ENCODE assay signal across 8 mouse cellular contexts in the genomic region with DNA sequence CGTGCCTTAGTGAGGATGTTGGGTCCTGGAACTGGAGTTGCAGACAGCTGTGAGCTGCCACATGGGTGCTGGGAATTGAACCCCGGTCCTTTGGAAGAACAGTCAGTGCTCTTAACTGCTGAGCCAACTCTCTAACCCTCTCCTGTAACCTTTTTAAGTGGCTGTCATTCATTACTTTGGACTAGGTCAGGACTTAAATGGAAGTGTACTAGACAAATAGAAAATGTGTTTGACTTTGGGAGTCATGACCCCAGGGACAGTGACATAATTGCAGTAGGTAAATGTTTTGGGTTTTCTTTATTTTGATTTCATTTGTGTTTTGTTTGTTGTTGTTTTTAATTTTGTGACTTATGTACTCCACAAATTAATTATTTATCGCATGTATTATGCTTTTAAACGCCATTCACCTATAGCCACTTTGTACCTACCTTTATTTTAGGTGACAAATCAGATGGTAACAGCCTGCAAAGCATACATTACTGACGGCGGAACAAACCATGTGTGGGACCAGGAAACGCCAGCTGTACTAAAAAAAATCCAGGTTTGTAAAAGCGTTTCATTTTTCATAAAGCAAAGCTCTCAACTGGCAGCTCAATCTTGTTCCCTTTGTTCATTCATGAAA. TPM values are rescaled to one million over a fixed set of nuclear protein-coding genes. Genes with fewer than 3 reads are reported as not detected.
DNase-seq lines count a peak whose midpoint lies in the region; ATAC-seq and TF ChIP-seq lines count a peak whose summit lies in the region.

No protein-coding gene starts in this region.

- H3K4me1 ChIP-seq in lung, adult 2 months (ENCODE audit: control insufficient read depth, insufficient read depth, low read length): no peaks in the 10 kb centered on the region
- H3K4me1 ChIP-seq in forebrain, embryonic 15.5 days: peaks cover 7% of the 10 kb centered on the region; the same call in 1 of the 2 replicates
- peaks cover 6% of the 10 kb centered on the region; the same call in 1 of the 2 replicates for H3K4me1 ChIP-seq in limb, embryonic 15.5 days
- H3K4me1 ChIP-seq in neural tube, embryonic 15.5 days: no peaks in the 10 kb centered on the region

- H3K36me3 ChIP-seq in forebrain, embryonic 15.5 days: no peaks in the 10 kb centered on the region
- no peaks in the 10 kb centered on the region for H3K36me3 ChIP-seq in limb, embryonic 15.5 days
- no peaks in the 10 kb centered on the region for H3K36me3 ChIP-seq in neural tube, embryonic 15.5 days

- H3K4me2 ChIP-seq in forebrain, embryonic 15.5 days (replicated peaks): peak overlapping the region; percentile 45
- H3K4me2 ChIP-seq in limb, embryonic 15.5 days: peak overlapping the region; percentile 50
- H3K4me2 ChIP-seq in neural tube, embryonic 15.5 days: peak overlapping the region; percentile 46

- TF ChIP-seq POLR2A in lung, adult 2 months (IDR thresholded peaks at IDR 0.05; ENCODE audit: borderline replicate concordance, extremely low read depth, low read depth, low read length): no peak

- no peak for TF ChIP-seq CTCF in lung, adult 2 months (IDR thresholded peaks at IDR 0.05; ENCODE audit: insufficient read depth, low read length)

- WGBS in lung, adult 2 months: 44% methylated on average over 8 of the region's 8 CpGs
- 54% methylated on average over 8 of the region's 8 CpGs for WGBS in forebrain, embryonic 15.5 days
- WGBS in limb, embryonic 15.5 days: 45% methylated on average over 8 of the region's 8 CpGs
- WGBS in neural tube, embryonic 15.5 days: 53% methylated on average over 8 of the region's 8 CpGs

- H3K9me3 ChIP-seq in forebrain, embryonic 15.5 days: no peaks in the 10 kb centered on the region
- H3K9me3 ChIP-seq in limb, embryonic 15.5 days: no peaks in the 10 kb centered on the region
- no peaks in the 10 kb centered on the region for H3K9me3 ChIP-seq in neural tube, embryonic 15.5 days (replicated peaks)

- 0 out of 2 replicates have a peak overlapping the region, but pooled peaks have one; percentile 27 for H3K27ac ChIP-seq in forebrain, embryonic 15.5 days (replicated peaks)
- H3K27ac ChIP-seq in limb, embryonic 15.5 days: peak overlapping the region; percentile 73
- no peak overlapping the region for H3K27ac ChIP-seq in neural tube, embryonic 15.5 days (replicated peaks)

- ATAC-seq in forebrain, embryonic 15.5 days (replicated peaks): no peak
- no peak for ATAC-seq in limb, embryonic 15.5 days (ENCODE audit: insufficient number of reproducible peaks, low FRiP score, low TSS enrichment, low read depth)
- no peak for ATAC-seq in neural tube, embryonic 15.5 days (ENCODE audit: low FRiP score)

- H3K27me3 ChIP-seq in forebrain, embryonic 15.5 days: no peaks in the 10 kb centered on the region
- H3K27me3 ChIP-seq in limb, embryonic 15.5 days: no peaks in the 10 kb centered on the region
- H3K27me3 ChIP-seq in neural tube, embryonic 15.5 days (replicated peaks): no peaks in the 10 kb centered on the region

- intact Hi-C loops in left cerebral cortex, postnatal 14 days (cut with DNase I): no loop called here
- intact Hi-C loops in gastrocnemius, postnatal 36 days (cut with DNase I): no loop called here

- peak overlapping the region; percentile 49 for H3K4me3 ChIP-seq in lung, adult 2 months (replicated peaks; ENCODE audit: extremely low read depth, low read depth, low read length)
- H3K4me3 ChIP-seq in forebrain, embryonic 15.5 days: peak overlapping the region; percentile 37
- peak overlapping the region; percentile 41 for H3K4me3 ChIP-seq in limb, embryonic 15.5 days
- peak overlapping the region; percentile 29 for H3K4me3 ChIP-seq in neural tube, embryonic 15.5 days (replicated peaks)

- no peak for DNase-seq in lung, adult 2 months
- no peak for DNase-seq in lung, postnatal 4 days
- DNase-seq in left cerebral cortex, postnatal 14 days (ENCODE audit: low spot score in 2 of 2): no peak
- DNase-seq in gastrocnemius, postnatal 36 days: no peak
- no peak for DNase-seq in B cell, adult 2 months

- H3K9ac ChIP-seq in forebrain, embryonic 15.5 days (replicated peaks): peak overlapping the region; percentile 37
- peak overlapping the region; percentile 20; the same call in 1 of the 2 replicates for H3K9ac ChIP-seq in limb, embryonic 15.5 days
- no peak overlapping the region; the same call in 1 of the 2 replicates for H3K9ac ChIP-seq in neural tube, embryonic 15.5 days (replicated peaks)

RNA-seq across cellular contexts. Expression of a gene that starts 31.0 kb away (rescaled TPM):
- polyA plus RNA-seq in lung, adult 2 months (2012; rRNA removed): 24.0 and 38.3 TPM in 2 replicates
- 163 and 174 TPM in 2 replicates for polyA plus RNA-seq in forebrain, embryonic 15.5 days (2015; fragmentation: Nextera tagmentation; extraction: Ambion mirVana)
- 186 TPM in 2 replicates for polyA plus RNA-seq in limb, embryonic 15.5 days (2015; fragmentation: Nextera tagmentation; extraction: Ambion mirVana)
- polyA plus RNA-seq in neural tube, embryonic 15.5 days (2015; fragmentation: Nextera tagmentation; extraction: Ambion mirVana): 162 and 168 TPM in 2 replicates
- total RNA-seq in left cerebral cortex, postnatal 14 days (2021): 100 to 1,000 TPM; 131 to 136 TPM
- 100 to 1,000 TPM; 151 TPM for total RNA-seq in gastrocnemius, postnatal 36 days (2021)

RNA-seq across cellular contexts. Expression of a gene that starts 33.5 kb away (rescaled TPM):
- 10.8 and 12.0 TPM in 2 replicates for polyA plus RNA-seq in lung, adult 2 months (2012; rRNA removed)
- 0.83 and 1.5 TPM in 2 replicates for polyA plus RNA-seq in forebrain, embryonic 15.5 days (2015; fragmentation: Nextera tagmentation; extraction: Ambion mirVana)
- polyA plus RNA-seq in limb, embryonic 15.5 days (2015; fragmentation: Nextera tagmentation; extraction: Ambion mirVana): 1.3 and 1.4 TPM in 2 replicates
- polyA plus RNA-seq in neural tube, embryonic 15.5 days (2015; fragmentation: Nextera tagmentation; extraction: Ambion mirVana): 2.7 and 2.8 TPM in 2 replicates
- total RNA-seq in left cerebral cortex, postnatal 14 days (2021): 1 to 10 TPM; 1.7 to 1.9 TPM
- under 1 TPM; 0.22 to 0.74 TPM for total RNA-seq in gastrocnemius, postnatal 36 days (2021)
